Mouse (Mus musculus): ENCODE data around the gene Irx2. TPM values are rescaled to one million over a fixed set of nuclear protein-coding genes. Genes with fewer than 3 reads are reported as not detected.
A peak's percentile ranks its signal among the peaks of the same experiment; 100 is the strongest.

Gene Irx2
- polyA plus RNA-seq, 1 experiment from 2014 or later = not detected

- Histone ChIP-seq H3K4me1 (ENCODE audit: control insufficient read depth, insufficient read depth, low read length) (peaks cover 14% of the 10 kb centered on the region), H3K9ac (ENCODE audit: low read depth, low read length) (no peak overlapping the region), H3K27me3 (replicated peaks; ENCODE audit: control insufficient read depth, insufficient read depth, low read length) (peaks cover 85% of the 10 kb centered on the region), H3K9me3 (ENCODE audit: control insufficient read depth, low read length) (no peaks in the 10 kb centered on the region), H3K36me3 (ENCODE audit: control insufficient read depth, insufficient read depth, low read length) (no peaks in the 10 kb centered on the region), H3K4me3 (ENCODE audit: low read length) (no peak overlapping the region), H3K27ac (ENCODE audit: low read length) (no peak overlapping the region), H3K4me2 (ENCODE audit: low read depth, low read length) (no peak overlapping the region)
- no peak for ATAC-seq
- WGBS = 35% methylated on average over 2 of the region's 2 CpGs
Observed at GRCm38 (mm10) chr13:72633097-72633496, 4.5 kb downstream of the Irx2 start.

- Histone ChIP-seq H3K27me3 (replicated peaks; ENCODE audit: control insufficient read depth, insufficient read depth, low read length) (peaks cover 87% of the 10 kb centered on the region), H3K4me3 (ENCODE audit: low read length) (no peak overlapping the region), H3K4me1 (ENCODE audit: control insufficient read depth, insufficient read depth, low read length) (peaks cover 6% of the 10 kb centered on the region; the same call in 1 of the 2 replicates), H3K4me2 (ENCODE audit: low read depth, low read length) (no peak overlapping the region), H3K27ac (ENCODE audit: low read length) (no peak overlapping the region), H3K36me3 (ENCODE audit: control insufficient read depth, insufficient read depth, low read length) (no peaks in the 10 kb centered on the region), H3K9ac (ENCODE audit: low read depth, low read length) (no peak overlapping the region), H3K9me3 (ENCODE audit: control insufficient read depth, low read length) (no peaks in the 10 kb centered on the region)
- 25% methylated on average over 7 of the region's 7 CpGs for WGBS
- no peak for ATAC-seq
Observed at GRCm38 (mm10) chr13:72634752-72635315, 6.2 kb downstream of the Irx2 start.

GRCm38 (mm10) chr13:72636331-72636851 lies 7.8 kb downstream of the Irx2 start:
- Histone ChIP-seq H3K4me1 (ENCODE audit: control insufficient read depth, insufficient read depth, low read length) (peaks cover 8% of the 10 kb centered on the region; the same call in 1 of the 2 replicates), H3K4me3 (ENCODE audit: low read length) (no peak overlapping the region), H3K9ac (ENCODE audit: low read depth, low read length) (no peak overlapping the region), H3K36me3 (ENCODE audit: control insufficient read depth, insufficient read depth, low read length) (no peaks in the 10 kb centered on the region), H3K9me3 (ENCODE audit: control insufficient read depth, low read length) (no peaks in the 10 kb centered on the region), H3K27me3 (replicated peaks; ENCODE audit: control insufficient read depth, insufficient read depth, low read length) (peaks cover 87% of the 10 kb centered on the region), H3K4me2 (ENCODE audit: low read depth, low read length) (no peak overlapping the region), H3K27ac (ENCODE audit: low read length) (no peak overlapping the region)
- WGBS = 1% methylated on average over 20 of the region's 20 CpGs
- ATAC-seq = no peak

DNA sequence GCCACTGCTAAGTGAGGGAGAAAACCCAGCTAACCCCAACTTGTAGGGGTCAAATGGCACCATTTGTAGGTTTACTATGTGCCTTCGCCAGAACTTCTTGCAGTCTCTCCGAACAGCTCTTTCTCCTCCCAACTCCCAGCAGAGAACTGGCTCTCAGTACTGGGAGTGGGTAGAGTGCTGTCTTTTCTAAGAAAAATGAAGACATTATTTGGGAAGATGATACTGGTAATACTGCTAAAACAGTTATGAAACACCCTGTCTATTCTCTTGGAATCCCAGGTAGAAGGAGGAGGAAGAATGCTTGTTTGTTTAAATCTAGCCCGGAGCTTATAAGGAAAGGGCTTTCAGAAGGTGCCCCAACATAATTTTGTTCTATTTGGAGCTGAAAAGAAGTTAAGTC lies 8.9 kb downstream of the Irx2 start:
- Histone ChIP-seq H3K27me3 (replicated peaks; ENCODE audit: control insufficient read depth, insufficient read depth, low read length) (peaks cover 81% of the 10 kb centered on the region), H3K9ac (ENCODE audit: low read depth, low read length) (no peak overlapping the region), H3K4me1 (ENCODE audit: control insufficient read depth, insufficient read depth, low read length) (peaks cover 6% of the 10 kb centered on the region; the same call in 1 of the 2 replicates), H3K36me3 (ENCODE audit: control insufficient read depth, insufficient read depth, low read length) (no peaks in the 10 kb centered on the region), H3K4me2 (ENCODE audit: low read depth, low read length) (no peak overlapping the region), H3K4me3 (ENCODE audit: low read length) (no peak overlapping the region), H3K9me3 (ENCODE audit: control insufficient read depth, low read length) (no peaks in the 10 kb centered on the region), H3K27ac (ENCODE audit: low read length) (no peak overlapping the region)
- no peak for ATAC-seq
- WGBS = 14% methylated on average over 3 of the region's 3 CpGs

- no peak for ATAC-seq
- Histone ChIP-seq H3K27ac (ENCODE audit: low read length) (no peak overlapping the region), H3K9me3 (ENCODE audit: control insufficient read depth, low read length) (no peaks in the 10 kb centered on the region), H3K36me3 (ENCODE audit: control insufficient read depth, insufficient read depth, low read length) (no peaks in the 10 kb centered on the region), H3K4me2 (ENCODE audit: low read depth, low read length) (peak overlapping the region; percentile 84; the same call in 1 of the 2 replicates), H3K4me3 (ENCODE audit: low read length) (0 out of 2 replicates have a peak overlapping the region, but pooled peaks have one; percentile 57), H3K27me3 (replicated peaks; ENCODE audit: control insufficient read depth, insufficient read depth, low read length) (peaks cover 74% of the 10 kb centered on the region), H3K9ac (ENCODE audit: low read depth, low read length) (no peak overlapping the region), H3K4me1 (ENCODE audit: control insufficient read depth, insufficient read depth, low read length) (peaks cover 6% of the 10 kb centered on the region; the same call in 1 of the 2 replicates)
- WGBS = 8% methylated on average over 26 of the region's 26 CpGs
Observed at GRCm38 (mm10) chr13:72638401-72639130, 9.9 kb downstream of the Irx2 start.

- H3K27ac ChIP-seq (ENCODE audit: low read length) = no peak overlapping the region
- peak overlapping the region; percentile 57 for H3K4me3 ChIP-seq (ENCODE audit: low read length)
- H3K9me3 ChIP-seq (ENCODE audit: control insufficient read depth, low read length) = no peaks in the 10 kb centered on the region
- WGBS = 1% methylated on average over 32 of the region's 32 CpGs
- peak; percentile 85 for ATAC-seq
- peaks cover 65% of the 10 kb centered on the region for H3K27me3 ChIP-seq (replicated peaks; ENCODE audit: control insufficient read depth, insufficient read depth, low read length)
- H3K9ac ChIP-seq (ENCODE audit: low read depth, low read length) = peak overlapping the region; percentile 61
- H3K36me3 ChIP-seq (ENCODE audit: control insufficient read depth, insufficient read depth, low read length) = no peaks in the 10 kb centered on the region
- peak overlapping the region; percentile 84 for H3K4me2 ChIP-seq (ENCODE audit: low read depth, low read length)
- H3K4me1 ChIP-seq (ENCODE audit: control insufficient read depth, insufficient read depth, low read length) = peaks cover 6% of the 10 kb centered on the region; the same call in 1 of the 2 replicates
Observed at GRCm38 (mm10) chr13:72639441-72640130, 11.0 kb downstream of the Irx2 start.

DNA sequence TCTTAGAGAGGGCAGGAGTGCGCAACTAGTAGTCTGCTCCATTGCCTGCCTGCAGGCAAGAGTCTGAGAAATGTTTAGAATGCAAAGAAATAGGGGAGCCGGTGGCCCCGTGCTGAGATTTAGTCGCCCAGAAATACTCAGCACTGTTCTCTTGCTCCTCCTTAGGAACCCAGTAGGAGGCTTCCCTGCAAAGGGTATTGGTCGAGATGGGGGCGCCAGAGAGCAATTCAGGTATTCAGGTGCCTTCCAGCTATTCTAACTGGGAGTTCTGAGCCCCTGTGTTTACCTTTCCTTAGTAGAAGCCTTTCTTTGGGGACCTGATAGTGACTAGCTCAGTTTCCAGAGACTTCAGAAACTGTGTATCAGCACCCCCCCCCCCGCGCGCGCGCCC lies 11.5 kb downstream of the Irx2 start:
- Histone ChIP-seq H3K27ac (ENCODE audit: low read length) (no peak overlapping the region), H3K9ac (ENCODE audit: low read depth, low read length) (peak overlapping the region; percentile 61; the same call in 1 of the 2 replicates), H3K4me1 (ENCODE audit: control insufficient read depth, insufficient read depth, low read length) (peaks cover 6% of the 10 kb centered on the region; the same call in 1 of the 2 replicates), H3K4me2 (ENCODE audit: low read depth, low read length) (peak overlapping the region; percentile 84), H3K4me3 (ENCODE audit: low read length) (peak overlapping the region; percentile 57), H3K36me3 (ENCODE audit: control insufficient read depth, insufficient read depth, low read length) (no peaks in the 10 kb centered on the region), H3K9me3 (ENCODE audit: control insufficient read depth, low read length) (no peaks in the 10 kb centered on the region), H3K27me3 (replicated peaks; ENCODE audit: control insufficient read depth, insufficient read depth, low read length) (peaks cover 60% of the 10 kb centered on the region)
- ATAC-seq = peak; percentile 71
- WGBS = 3% methylated on average over 11 of the region's 11 CpGs

- no peaks in the 10 kb centered on the region for H3K27me3 ChIP-seq (replicated peaks; ENCODE audit: control insufficient read depth, insufficient read depth, low read length)
- no peaks in the 10 kb centered on the region for H3K36me3 ChIP-seq (ENCODE audit: control insufficient read depth, insufficient read depth, low read length)
- H3K9me3 ChIP-seq (ENCODE audit: control insufficient read depth, low read length) = no peaks in the 10 kb centered on the region
- WGBS = 52% methylated on average over 1 of the region's 1 CpGs
- no peak for ATAC-seq
- H3K4me3 ChIP-seq (ENCODE audit: low read length) = no peak overlapping the region
- H3K9ac ChIP-seq (ENCODE audit: low read depth, low read length) = no peak overlapping the region
- H3K27ac ChIP-seq (ENCODE audit: low read length) = no peak overlapping the region
- no peaks in the 10 kb centered on the region for H3K4me1 ChIP-seq (ENCODE audit: control insufficient read depth, insufficient read depth, low read length)
- no peak overlapping the region for H3K4me2 ChIP-seq (ENCODE audit: low read depth, low read length)
Observed at GRCm38 (mm10) chr13:72656447-72656846, 27.8 kb downstream of the Irx2 start.

GRCm38 (mm10) chr13:72675826-72676225 lies 47.2 kb downstream of the Irx2 start:
- H3K36me3 ChIP-seq (ENCODE audit: control insufficient read depth, insufficient read depth, low read length) = no peaks in the 10 kb centered on the region
- no peaks in the 10 kb centered on the region for H3K9me3 ChIP-seq (ENCODE audit: control insufficient read depth, low read length)
- WGBS = 85% methylated on average over 1 of the region's 1 CpGs
- no peaks in the 10 kb centered on the region for H3K27me3 ChIP-seq (replicated peaks; ENCODE audit: control insufficient read depth, insufficient read depth, low read length)
- H3K4me3 ChIP-seq (ENCODE audit: low read length) = no peak overlapping the region
- H3K4me1 ChIP-seq (ENCODE audit: control insufficient read depth, insufficient read depth, low read length) = no peaks in the 10 kb centered on the region
- H3K4me2 ChIP-seq (ENCODE audit: low read depth, low read length) = no peak overlapping the region
- no peak for ATAC-seq
- no peak overlapping the region for H3K27ac ChIP-seq (ENCODE audit: low read length)
- no peak overlapping the region for H3K9ac ChIP-seq (ENCODE audit: low read depth, low read length)

Data from intestine, embryonic 16.5 days (tissue).